Mouse (Mus musculus) embryonic facial prominence, embryonic 14.5 days (tissue): ENCODE measurements around the gene Cd63. TPM values are rescaled to one million over a fixed set of nuclear protein-coding genes. Genes with fewer than 3 reads are reported as not detected.

Experiments used
- ATAC-seq: fragments of 200-750 bp; cut with Nextera tagmentation; 2 replicates; pipeline ENCODE4 v1.8.0; 2017; ENCODE audit warnings: low read depth, moderate number of reproducible peaks, moderate TSS enrichment
- DNase-seq: peaks from one replicate; pipeline ENCODE4 v3.0.0-alpha.2; 2015; ENCODE audit warnings: low spot score
- H3K27ac ChIP-seq: fragments of 300-500 bp; sonication (generic); replicated peaks from 2 replicates; pipeline ENCODE4 v1.5.1; 2014; ENCODE audit warnings: low read depth, mild to moderate bottlenecking, low read length, moderate library complexity
- H3K27me3 ChIP-seq: fragments of 300-500 bp; sonication (generic); replicated peaks from 2 replicates; pipeline ENCODE4 v1.6.1; 2014; ENCODE audit warnings: low read length; ENCODE audit not compliant: control insufficient read depth, insufficient read depth
- H3K36me3 ChIP-seq: fragments of 300-500 bp; sonication (generic); 2 replicates; pipeline ENCODE4 v1.6.1; 2014; ENCODE audit warnings: low read length, mixed read lengths; ENCODE audit not compliant: control insufficient read depth, insufficient read depth
- H3K4me1 ChIP-seq: fragments of 300-500 bp; sonication (generic); 2 replicates; pipeline ENCODE4 v1.6.1; 2014; ENCODE audit warnings: antibody characterized with exemption, low read length; ENCODE audit not compliant: control insufficient read depth, insufficient read depth
- H3K4me2 ChIP-seq: fragments of 300-500 bp; sonication (generic); 2 replicates; pipeline ENCODE4 v1.6.1; 2014; ENCODE audit warnings: low read depth, mild to moderate bottlenecking, low read length, moderate library complexity, mixed read lengths
- H3K4me3 ChIP-seq: fragments of 300-500 bp; sonication (generic); 2 replicates; pipeline ENCODE4 v1.5.1; 2014; ENCODE audit warnings: low read depth, mild to moderate bottlenecking, low read length
- H3K9ac ChIP-seq: fragments of 300-500 bp; sonication (generic); 2 replicates; pipeline ENCODE4 v1.6.1; 2014; ENCODE audit warnings: low read depth, mild to moderate bottlenecking, low read length, moderate library complexity, mixed read lengths
- H3K9me3 ChIP-seq: fragments of 300-500 bp; sonication (generic); 2 replicates; pipeline ENCODE4 v1.6.1; 2016; ENCODE audit warnings: low read length; ENCODE audit not compliant: control insufficient read depth
- WGBS: fragments of 180-500 bp; shearing (Covaris S2); extraction: QIAGEN DNeasy Blood & Tissue Kit; methylation state at CpG from one replicate; pipeline ENCODE4 v1.1.7; 2014; 5-methylcytosine and 5-hydroxymethylcytosine counted together
- polyA plus RNA-seq: library from polyadenylated mRNA; unstranded; fragments of >200 nt; fragmentation: Nextera tagmentation; extraction: Ambion mirVana; gene quantifications from 2 replicates; pipeline ENCODE4 v1.2.1, GENCODE M21; 2014

Cd63 gene
- 916 and 959 TPM in 2 replicates for polyA plus RNA-seq

GRCm38 (mm10) chr10:128900698-128901097 is at the start of gene Cd63:
Gene Cd63 (plus strand): TSS chr10:128900989.
- Histone ChIP-seq H3K27ac (no peak within 1 kb of the TSS), H3K9ac (no peak within 1 kb of the TSS), H3K4me3 (no peak within 1 kb of the TSS), H3K36me3 (no peaks in the 10 kb centered on the region), H3K9me3 (no peaks in the 10 kb centered on the region), H3K4me1 (0 out of 2 replicates have a peak, but pooled peaks cover 7% of the 10 kb centered on the region), H3K4me2 (no peak within 1 kb of the TSS), H3K27me3 (0 out of 2 replicates have a peak, but pooled peaks cover 8% of the 10 kb centered on the region)
- ATAC-seq (no peak), DNase-seq (no peak)
- WGBS = 86% methylated on average over 3 of the region's 3 CpGs

- no peaks in the 10 kb centered on the region for H3K27me3 ChIP-seq
- no peaks in the 10 kb centered on the region for H3K4me1 ChIP-seq
- no peak overlapping the region for H3K27ac ChIP-seq
- H3K9me3 ChIP-seq = no peaks in the 10 kb centered on the region
- H3K36me3 ChIP-seq = peaks cover 53% of the 10 kb centered on the region
- H3K9ac ChIP-seq = no peak overlapping the region
- DNase-seq = no peak
- no peak for ATAC-seq
- no peak overlapping the region for H3K4me2 ChIP-seq
- no peak overlapping the region for H3K4me3 ChIP-seq
Measured at GRCm38 (mm10) chr10:128861176-128861575, 39.6 kb upstream of the Cd63 start.

- H3K4me2 ChIP-seq = no peak overlapping the region
- no peak overlapping the region for H3K4me3 ChIP-seq
- H3K27ac ChIP-seq = no peak overlapping the region
- peaks cover 43% of the 10 kb centered on the region for H3K36me3 ChIP-seq
- no peaks in the 10 kb centered on the region for H3K9me3 ChIP-seq
- no peak for ATAC-seq
- no peaks in the 10 kb centered on the region for H3K4me1 ChIP-seq
- no peak overlapping the region for H3K9ac ChIP-seq
- no peaks in the 10 kb centered on the region for H3K27me3 ChIP-seq
- no peak for DNase-seq
- 84% methylated on average over 3 of the region's 3 CpGs for WGBS
Measured at GRCm38 (mm10) chr10:128866042-128866441, 34.7 kb upstream of the Cd63 start.

GRCm38 (mm10) chr10:128866518-128866917 is 34.3 kb upstream of the Cd63 start:
- no peaks in the 10 kb centered on the region for H3K4me1 ChIP-seq
- DNase-seq = no peak
- H3K9me3 ChIP-seq = no peaks in the 10 kb centered on the region
- H3K27me3 ChIP-seq = no peaks in the 10 kb centered on the region
- H3K27ac ChIP-seq = no peak overlapping the region
- H3K4me3 ChIP-seq = no peak overlapping the region
- ATAC-seq = no peak
- peaks cover 43% of the 10 kb centered on the region for H3K36me3 ChIP-seq
- no peak overlapping the region for H3K9ac ChIP-seq
- H3K4me2 ChIP-seq = no peak overlapping the region
- whole genome bisulfite sequencing = 89% methylated on average over 1 of the region's 1 CpGs

- Histone ChIP-seq H3K9me3 (no peaks in the 10 kb centered on the region), H3K27ac (no peak overlapping the region), H3K27me3 (no peaks in the 10 kb centered on the region), H3K4me3 (no peak overlapping the region), H3K36me3 (peaks cover 65% of the 10 kb centered on the region), H3K4me2 (no peak overlapping the region), H3K9ac (no peak overlapping the region), H3K4me1 (no peaks in the 10 kb centered on the region)
- WGBS = 88% methylated on average over 3 of the region's 3 CpGs
- ATAC-seq (no peak), DNase-seq (no peak)
Measured at GRCm38 (mm10) chr10:128870341-128870740, 30.4 kb upstream of the Cd63 start.

GRCm38 (mm10) chr10:128878291-128878690 is 22.5 kb upstream of the Cd63 start:
- no peaks in the 10 kb centered on the region for H3K27me3 ChIP-seq
- no peak overlapping the region for H3K4me2 ChIP-seq
- no peak overlapping the region for H3K27ac ChIP-seq
- H3K4me1 ChIP-seq = no peaks in the 10 kb centered on the region
- H3K9me3 ChIP-seq = no peaks in the 10 kb centered on the region
- H3K36me3 ChIP-seq = peaks cover 68% of the 10 kb centered on the region
- ATAC-seq (no peak), DNase-seq (no peak)
- no peak overlapping the region for H3K9ac ChIP-seq
- no peak overlapping the region for H3K4me3 ChIP-seq

- Histone ChIP-seq H3K4me3 (no peak overlapping the region), H3K36me3 (peaks cover 65% of the 10 kb centered on the region), H3K9me3 (no peaks in the 10 kb centered on the region), H3K9ac (no peak overlapping the region), H3K4me1 (no peaks in the 10 kb centered on the region), H3K27me3 (no peaks in the 10 kb centered on the region), H3K4me2 (no peak overlapping the region), H3K27ac (no peak overlapping the region)
- 77% methylated on average over 2 of the region's 2 CpGs for WGBS
- ATAC-seq (no peak), DNase-seq (no peak)
Measured at GRCm38 (mm10) chr10:128878811-128879210, 22.0 kb upstream of the Cd63 start.

- Histone ChIP-seq H3K4me2 (no peak overlapping the region), H3K9ac (no peak overlapping the region), H3K27ac (no peak overlapping the region), H3K27me3 (no peaks in the 10 kb centered on the region), H3K9me3 (no peaks in the 10 kb centered on the region), H3K36me3 (peaks cover 66% of the 10 kb centered on the region), H3K4me1 (no peaks in the 10 kb centered on the region), H3K4me3 (no peak overlapping the region)
- ATAC-seq (no peak), DNase-seq (no peak)
- 81% methylated on average over 5 of the region's 5 CpGs for WGBS
Measured at GRCm38 (mm10) chr10:128882067-128882466, 18.7 kb upstream of the Cd63 start.

- Histone ChIP-seq H3K4me1 (peaks cover 27% of the 10 kb centered on the region), H3K27me3 (no peaks in the 10 kb centered on the region), H3K36me3 (peaks cover 33% of the 10 kb centered on the region), H3K9me3 (no peaks in the 10 kb centered on the region), H3K4me2 (peak overlapping the region; percentile 84), H3K27ac (peak overlapping the region; percentile 90), H3K9ac (peak overlapping the region; percentile 51), H3K4me3 (peak overlapping the region; percentile 70)
- DNase-seq = peak; percentile 90
- peak; percentile 42 for ATAC-seq
- WGBS = 5% methylated on average over 6 of the region's 7 CpGs
Measured at GRCm38 (mm10) chr10:128888941-128889827, 11.6 kb upstream of the Cd63 start.
